Mouse (Mus musculus): ENCODE data around the gene Eef1g. TPM values are rescaled to one million over a fixed set of nuclear protein-coding genes. Genes with fewer than 3 reads are reported as not detected.

The Eef1g gene
- polyA plus RNA-seq, 1 experiment from 2014 or later = 240 TPM

DNA sequence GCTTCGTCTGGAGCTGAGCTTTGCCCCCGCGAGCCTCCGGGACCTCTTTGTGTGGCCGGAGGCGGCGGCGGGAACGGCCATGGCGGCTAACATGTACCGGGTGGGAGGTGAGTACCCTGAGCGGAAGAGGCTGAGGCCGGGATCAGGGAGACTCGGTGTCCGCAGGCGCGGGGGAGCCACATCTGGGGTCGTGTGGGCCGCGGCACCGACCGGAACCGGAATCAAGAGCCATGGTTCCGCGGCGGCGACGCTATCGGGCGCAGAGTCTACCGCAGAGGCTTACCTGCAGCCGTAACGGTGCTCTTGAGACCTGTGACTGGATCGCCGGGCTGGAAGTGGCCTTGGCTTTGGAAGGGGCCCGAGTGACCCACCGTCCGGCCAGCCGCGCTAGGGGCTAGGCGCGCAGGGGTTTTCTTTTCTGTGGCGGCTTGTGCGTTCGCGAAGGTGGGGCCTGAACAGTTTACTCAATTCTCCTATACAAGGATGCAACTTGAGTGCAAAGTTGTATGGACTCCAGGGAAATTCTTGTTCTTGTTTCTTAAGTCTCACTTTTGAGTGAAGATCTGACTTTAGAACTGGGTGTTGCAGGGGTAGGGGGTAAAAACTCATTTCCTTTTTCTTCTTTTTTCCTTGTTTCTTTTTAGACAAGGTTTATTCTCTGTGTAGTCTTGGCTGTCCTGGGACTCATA, 24.4 kb upstream of the Eef1g start:
- Histone ChIP-seq H3K9me3 (replicated peaks; ENCODE audit: control insufficient read depth, low read length) (no peaks in the 10 kb centered on the region), H3K27ac (ENCODE audit: low read length) (peak overlapping the region; percentile 99)

GRCm38 (mm10) chr19:8943047-8943446, 23.8 kb upstream of the Eef1g start:
- H3K4me2 ChIP-seq (ENCODE audit: low read depth, low read length) = peak overlapping the region; percentile 77
- ATAC-seq (replicated peaks; ENCODE audit: extremely low read depth, insufficient read depth, low FRiP score) = no peak
- peak overlapping the region; percentile 99 for H3K27ac ChIP-seq (ENCODE audit: low read length)
- peak overlapping the region; percentile 99 for H3K9ac ChIP-seq (ENCODE audit: low read length)
- H3K27me3 ChIP-seq (ENCODE audit: control insufficient read depth, insufficient read depth, low read length) = no peaks in the 10 kb centered on the region
- no peaks in the 10 kb centered on the region for H3K9me3 ChIP-seq (replicated peaks; ENCODE audit: control insufficient read depth, low read length)
- peak overlapping the region; percentile 99 for H3K4me3 ChIP-seq (ENCODE audit: low read length)
- peaks cover 34% of the 10 kb centered on the region for H3K4me1 ChIP-seq (ENCODE audit: control insufficient read depth, insufficient read depth, low read length)
- WGBS = 62% methylated on average over 2 of the region's 2 CpGs
- H3K36me3 ChIP-seq (ENCODE audit: control insufficient read depth, insufficient read depth) = peaks cover 30% of the 10 kb centered on the region

More for the DNA sequence above, 24.4 kb upstream of the Eef1g start:
- H3K27me3 ChIP-seq (ENCODE audit: control insufficient read depth, insufficient read depth, low read length) = no peaks in the 10 kb centered on the region
- peak overlapping the region; percentile 99 for H3K9ac ChIP-seq (ENCODE audit: low read length)
- peaks cover 24% of the 10 kb centered on the region for H3K36me3 ChIP-seq (ENCODE audit: control insufficient read depth, insufficient read depth)
- ATAC-seq (replicated peaks; ENCODE audit: extremely low read depth, insufficient read depth, low FRiP score) = peak; percentile 65
- peak overlapping the region; percentile 99 for H3K4me3 ChIP-seq (ENCODE audit: low read length)
- peaks cover 34% of the 10 kb centered on the region for H3K4me1 ChIP-seq (ENCODE audit: control insufficient read depth, insufficient read depth, low read length)
- WGBS = under 1% methylated on average over 46 of the region's 46 CpGs
- peak overlapping the region; percentile 77 for H3K4me2 ChIP-seq (ENCODE audit: low read depth, low read length)

DNA sequence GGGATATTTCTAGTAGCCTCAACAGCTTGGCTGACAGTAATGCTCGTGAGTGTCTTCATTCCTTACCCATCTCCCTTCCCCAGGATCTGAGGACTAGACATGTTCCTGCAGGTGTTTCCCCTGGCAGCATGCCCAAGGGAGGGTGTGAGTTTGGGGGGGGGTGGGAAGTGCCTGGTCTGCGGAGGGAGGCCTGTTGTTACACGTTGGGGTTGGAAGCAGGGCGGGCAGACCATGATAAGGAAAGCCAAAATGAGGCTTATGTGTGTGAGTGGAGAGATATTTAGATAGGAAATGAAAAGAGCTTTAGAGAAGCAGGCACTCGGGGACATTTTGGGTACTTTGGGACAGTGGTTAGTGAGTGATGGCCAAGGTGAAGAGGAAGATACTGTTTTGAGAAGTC, 22.8 kb upstream of the Eef1g start:
- peaks cover 38% of the 10 kb centered on the region for H3K36me3 ChIP-seq (ENCODE audit: control insufficient read depth, insufficient read depth)
- H3K4me2 ChIP-seq (ENCODE audit: low read depth, low read length) = peak overlapping the region; percentile 77
- H3K4me1 ChIP-seq (ENCODE audit: control insufficient read depth, insufficient read depth, low read length) = peaks cover 34% of the 10 kb centered on the region
- peak overlapping the region; percentile 99 for H3K4me3 ChIP-seq (ENCODE audit: low read length)
- H3K27me3 ChIP-seq (ENCODE audit: control insufficient read depth, insufficient read depth, low read length) = no peaks in the 10 kb centered on the region
- no peak for ATAC-seq (replicated peaks; ENCODE audit: extremely low read depth, insufficient read depth, low FRiP score)
- 29% methylated on average over 5 of the region's 5 CpGs for WGBS
- H3K27ac ChIP-seq (ENCODE audit: low read length) = peak overlapping the region; percentile 36; the same call in 1 of the 2 replicates
- peak overlapping the region; percentile 24 for H3K9ac ChIP-seq (ENCODE audit: low read length)
- H3K9me3 ChIP-seq (replicated peaks; ENCODE audit: control insufficient read depth, low read length) = no peaks in the 10 kb centered on the region

DNA sequence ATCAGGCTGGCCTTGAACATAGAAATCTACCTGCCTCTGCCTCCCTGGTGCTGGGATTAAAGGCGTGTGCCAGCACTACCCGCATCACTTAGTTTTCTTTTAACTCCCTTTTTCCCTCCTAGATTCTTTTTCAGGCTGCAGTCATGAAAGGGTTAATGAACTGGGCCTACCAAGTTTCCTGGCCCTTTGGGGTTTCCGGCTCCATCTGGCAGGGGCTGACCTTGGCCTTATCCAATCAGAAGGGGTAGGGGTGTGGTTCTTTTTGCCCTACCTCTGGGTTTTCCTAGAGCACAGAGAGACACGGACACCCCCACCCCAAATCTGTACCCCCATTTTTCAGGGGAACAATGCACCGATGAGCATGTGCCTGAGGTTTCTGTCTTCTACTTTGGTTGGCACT, 22.1 kb upstream of the Eef1g start:
- no peaks in the 10 kb centered on the region for H3K9me3 ChIP-seq (replicated peaks; ENCODE audit: control insufficient read depth, low read length)
- peaks cover 34% of the 10 kb centered on the region for H3K4me1 ChIP-seq (ENCODE audit: control insufficient read depth, insufficient read depth, low read length)
- peak overlapping the region; percentile 28 for H3K27ac ChIP-seq (ENCODE audit: low read length)
- H3K36me3 ChIP-seq (ENCODE audit: control insufficient read depth, insufficient read depth) = peaks cover 40% of the 10 kb centered on the region
- 30% methylated on average over 5 of the region's 5 CpGs for WGBS
- no peak for ATAC-seq (replicated peaks; ENCODE audit: extremely low read depth, insufficient read depth, low FRiP score)
- peak overlapping the region; percentile 77 for H3K4me2 ChIP-seq (ENCODE audit: low read depth, low read length)
- H3K4me3 ChIP-seq (ENCODE audit: low read length) = peak overlapping the region; percentile 32
- no peaks in the 10 kb centered on the region for H3K27me3 ChIP-seq (ENCODE audit: control insufficient read depth, insufficient read depth, low read length)
- H3K9ac ChIP-seq (ENCODE audit: low read length) = peak overlapping the region; percentile 44

DNA sequence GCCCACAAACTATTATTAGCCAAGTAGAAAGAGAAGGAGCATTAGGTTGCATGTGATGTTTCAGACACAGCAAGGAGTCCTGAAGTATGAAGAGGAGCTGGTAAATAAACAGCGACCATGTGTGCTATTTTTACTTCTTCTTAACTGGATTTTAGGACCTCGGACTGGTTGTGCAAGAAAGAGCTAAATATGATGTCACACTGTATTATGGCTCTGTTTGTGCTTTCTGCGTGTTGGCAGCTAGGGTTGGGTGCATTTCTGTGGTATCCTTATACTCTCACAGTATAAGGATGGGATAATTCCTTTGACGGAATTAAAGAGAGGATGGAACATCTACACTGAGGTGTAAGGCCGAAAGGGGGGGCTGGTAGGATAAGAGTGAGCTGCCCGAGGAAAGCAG, 21.6 kb upstream of the Eef1g start:
- peak overlapping the region; percentile 32 for H3K4me3 ChIP-seq (ENCODE audit: low read length)
- peak overlapping the region; percentile 77 for H3K4me2 ChIP-seq (ENCODE audit: low read depth, low read length)
- H3K9me3 ChIP-seq (replicated peaks; ENCODE audit: control insufficient read depth, low read length) = no peaks in the 10 kb centered on the region
- 66% methylated on average over 6 of the region's 6 CpGs for WGBS
- H3K27me3 ChIP-seq (ENCODE audit: control insufficient read depth, insufficient read depth, low read length) = no peaks in the 10 kb centered on the region
- peak overlapping the region; percentile 28 for H3K27ac ChIP-seq (ENCODE audit: low read length)
- peaks cover 34% of the 10 kb centered on the region for H3K4me1 ChIP-seq (ENCODE audit: control insufficient read depth, insufficient read depth, low read length)
- ATAC-seq (replicated peaks; ENCODE audit: extremely low read depth, insufficient read depth, low FRiP score) = no peak
- H3K9ac ChIP-seq (ENCODE audit: low read length) = peak overlapping the region; percentile 44; the same call in 1 of the 2 replicates
- H3K36me3 ChIP-seq (ENCODE audit: control insufficient read depth, insufficient read depth) = peaks cover 42% of the 10 kb centered on the region

GRCm38 (mm10) chr19:8946929-8947328, 19.9 kb upstream of the Eef1g start:
- no peaks in the 10 kb centered on the region for H3K27me3 ChIP-seq (ENCODE audit: control insufficient read depth, insufficient read depth, low read length)
- ATAC-seq (replicated peaks; ENCODE audit: extremely low read depth, insufficient read depth, low FRiP score) = no peak
- H3K4me2 ChIP-seq (ENCODE audit: low read depth, low read length) = no peak overlapping the region
- H3K4me1 ChIP-seq (ENCODE audit: control insufficient read depth, insufficient read depth, low read length) = peaks cover 26% of the 10 kb centered on the region
- no peak overlapping the region for H3K4me3 ChIP-seq (ENCODE audit: low read length)
- no peak overlapping the region for H3K9ac ChIP-seq (ENCODE audit: low read length)
- 76% methylated on average over 7 of the region's 7 CpGs for WGBS
- peaks cover 57% of the 10 kb centered on the region for H3K36me3 ChIP-seq (ENCODE audit: control insufficient read depth, insufficient read depth)
- H3K9me3 ChIP-seq (replicated peaks; ENCODE audit: control insufficient read depth, low read length) = no peaks in the 10 kb centered on the region
- no peak overlapping the region for H3K27ac ChIP-seq (ENCODE audit: low read length)

DNA sequence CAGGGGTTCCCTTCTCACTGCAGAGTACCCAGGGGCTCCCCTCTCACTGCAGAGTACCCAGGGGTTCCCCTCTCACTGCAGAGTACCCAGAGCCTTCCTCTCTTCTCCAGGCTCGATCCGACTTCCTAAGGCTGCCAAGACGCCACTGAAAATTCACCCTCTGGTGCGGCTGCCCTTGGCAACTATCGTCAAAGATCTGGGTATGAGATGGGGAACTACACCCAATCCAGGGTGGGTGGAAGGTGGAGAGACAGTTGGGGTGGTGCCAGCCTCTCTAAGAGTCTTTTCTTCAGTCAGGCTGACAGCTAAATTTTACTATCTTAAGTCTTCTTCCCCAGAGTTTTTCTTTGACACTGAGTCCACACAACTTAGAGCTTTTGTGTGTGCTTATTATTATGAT, 16.7 kb upstream of the Eef1g start:
- H3K36me3 ChIP-seq (ENCODE audit: control insufficient read depth, insufficient read depth) = peaks cover 64% of the 10 kb centered on the region
- no peaks in the 10 kb centered on the region for H3K9me3 ChIP-seq (replicated peaks; ENCODE audit: control insufficient read depth, low read length)
- 93% methylated on average over 5 of the region's 5 CpGs for WGBS
- H3K4me1 ChIP-seq (ENCODE audit: control insufficient read depth, insufficient read depth, low read length) = peaks cover 20% of the 10 kb centered on the region
- H3K4me2 ChIP-seq (ENCODE audit: low read depth, low read length) = no peak overlapping the region
- H3K9ac ChIP-seq (ENCODE audit: low read length) = no peak overlapping the region
- no peak overlapping the region for H3K27ac ChIP-seq (ENCODE audit: low read length)
- H3K27me3 ChIP-seq (ENCODE audit: control insufficient read depth, insufficient read depth, low read length) = no peaks in the 10 kb centered on the region
- no peak overlapping the region for H3K4me3 ChIP-seq (ENCODE audit: low read length)
- no peak for ATAC-seq (replicated peaks; ENCODE audit: extremely low read depth, insufficient read depth, low FRiP score)

- H3K4me1 ChIP-seq (ENCODE audit: control insufficient read depth, insufficient read depth, low read length) = peaks cover 16% of the 10 kb centered on the region
- no peak overlapping the region; the same call in 1 of the 2 replicates for H3K9ac ChIP-seq (ENCODE audit: low read length)
- H3K27ac ChIP-seq (ENCODE audit: low read length) = no peak overlapping the region; the same call in 1 of the 2 replicates
- no peaks in the 10 kb centered on the region for H3K27me3 ChIP-seq (ENCODE audit: control insufficient read depth, insufficient read depth, low read length)
- WGBS = 79% methylated on average over 9 of the region's 9 CpGs
- peaks cover 52% of the 10 kb centered on the region for H3K36me3 ChIP-seq (ENCODE audit: control insufficient read depth, insufficient read depth)
- no peaks in the 10 kb centered on the region for H3K9me3 ChIP-seq (replicated peaks; ENCODE audit: control insufficient read depth, low read length)
- H3K4me2 ChIP-seq (ENCODE audit: low read depth, low read length) = no peak overlapping the region
- H3K4me3 ChIP-seq (ENCODE audit: low read length) = no peak overlapping the region
- no peak for ATAC-seq (replicated peaks; ENCODE audit: extremely low read depth, insufficient read depth, low FRiP score)
Measured at GRCm38 (mm10) chr19:8952241-8952640, 14.6 kb upstream of the Eef1g start.

GRCm38 (mm10) chr19:8953135-8954039, 13.5 kb upstream of the Eef1g start, which contains the start of gene Tut1:
Gene Tut1, plus strand, starts transcription at chr19:8953847.
- H3K9me3 ChIP-seq (replicated peaks; ENCODE audit: control insufficient read depth, low read length) = no peaks in the 10 kb centered on the region
- peaks cover 43% of the 10 kb centered on the region for H3K36me3 ChIP-seq (ENCODE audit: control insufficient read depth, insufficient read depth)
- peak; percentile 93 for ATAC-seq (replicated peaks; ENCODE audit: extremely low read depth, insufficient read depth, low FRiP score)
- H3K4me3 ChIP-seq (ENCODE audit: low read length) = peak within 1 kb of the TSS; percentile 98
- H3K4me2 ChIP-seq (ENCODE audit: low read depth, low read length) = peak within 1 kb of the TSS; percentile 99
- H3K9ac ChIP-seq (ENCODE audit: low read length) = peak within 1 kb of the TSS; percentile 91
- H3K27ac ChIP-seq (ENCODE audit: low read length) = peak within 1 kb of the TSS; percentile 85
- H3K27me3 ChIP-seq (ENCODE audit: control insufficient read depth, insufficient read depth, low read length) = no peaks in the 10 kb centered on the region
- H3K4me1 ChIP-seq (ENCODE audit: control insufficient read depth, insufficient read depth, low read length) = peaks cover 16% of the 10 kb centered on the region
- WGBS = 1% methylated on average over 46 of the region's 46 CpGs
